In the genomic region with DNA sequence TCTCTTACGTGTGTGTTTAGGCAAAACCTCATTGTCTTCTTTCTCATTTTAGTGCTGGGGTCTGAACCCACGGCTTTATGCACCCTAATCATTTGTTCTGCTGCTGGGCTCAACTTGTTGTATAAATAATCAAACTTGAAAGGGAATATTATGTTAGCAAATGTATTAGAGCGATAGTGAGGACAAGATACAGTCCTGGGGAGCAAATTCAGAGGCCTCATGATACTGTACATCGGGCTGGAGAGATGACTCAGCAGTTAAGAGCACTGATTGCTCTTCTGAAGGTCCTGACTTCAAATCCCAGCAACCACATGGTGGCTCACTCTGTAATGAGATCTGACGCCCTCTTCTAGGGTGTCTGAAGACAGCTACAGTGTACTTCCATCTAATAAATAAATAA, we compare ENCODE assay signal across 19 mouse cellular contexts. TPM values are rescaled to one million over a fixed set of nuclear protein-coding genes. Genes with fewer than 3 reads are reported as not detected.
DNase-seq lines count a peak whose midpoint lies in the region; ATAC-seq and TF ChIP-seq lines count a peak whose summit lies in the region.
"Had no signal": no experiment of that assay in that cellular context is flagged by ENCODE, and none has a peak within 500 bp of the region (broad histone marks: within the 10 kb centered on the region; RNA-seq: fewer than 3 reads in every experiment).

No protein-coding gene starts in this region.

- H3K9ac ChIP-seq in heart, embryonic 11.5 days (ENCODE audit: low read depth, low read length): no peak overlapping the region
- no peak overlapping the region for H3K9ac ChIP-seq in lung, embryonic 14.5 days
- no peak overlapping the region for H3K9ac ChIP-seq in neural tube, embryonic 15.5 days (replicated peaks)
- H3K9ac ChIP-seq: forebrain, postnatal 0 days; heart, embryonic 15.5 days; hindbrain, embryonic 14.5 days; limb, embryonic 13.5 days; liver, postnatal 0 days had no signal

- ATAC-seq in heart, embryonic 11.5 days (replicated peaks; ENCODE audit: insufficient number of reproducible peaks, low FRiP score, low TSS enrichment): no peak
- no peak for ATAC-seq in lung, embryonic 14.5 days (ENCODE audit: insufficient read depth)
- no peak for ATAC-seq in neural tube, embryonic 15.5 days (ENCODE audit: low FRiP score)

- no peak for TF ChIP-seq CTCF in lung, embryonic 14.5 days (IDR thresholded peaks at IDR 0.05; ENCODE audit: low read depth)
- TF ChIP-seq CTCF in brain, embryonic 14.5 days (IDR thresholded peaks at IDR 0.05; ENCODE audit: borderline replicate concordance, extremely low read depth, insufficient read depth, insufficient read length): no peak

- H3K36me3 ChIP-seq in heart, embryonic 11.5 days (ENCODE audit: control insufficient read depth, insufficient read depth, low read length): no peaks in the 10 kb centered on the region
- no peaks in the 10 kb centered on the region for H3K36me3 ChIP-seq in lung, embryonic 14.5 days (ENCODE audit: insufficient read depth)
- no peaks in the 10 kb centered on the region for H3K36me3 ChIP-seq in neural tube, embryonic 15.5 days
- no peaks in the 10 kb centered on the region for H3K36me3 ChIP-seq in limb, embryonic 10.5 days
- H3K36me3 ChIP-seq: heart, embryonic 15.5 days; limb, embryonic 13.5 days had no signal

- WGBS in heart, embryonic 11.5 days (ENCODE audit: insufficient replicate concordance): 53% methylated on average over 5 of the region's 5 CpGs
- 45% methylated on average over 5 of the region's 5 CpGs for WGBS in lung, embryonic 14.5 days
- WGBS in neural tube, embryonic 15.5 days: 59% methylated on average over 5 of the region's 5 CpGs
- WGBS in limb, embryonic 10.5 days: 63% methylated on average over 5 of the region's 5 CpGs

- H3K27ac ChIP-seq in heart, embryonic 11.5 days (ENCODE audit: low read depth, low read length): peak overlapping the region; percentile 10; the same call in 1 of the 2 replicates
- H3K27ac ChIP-seq in lung, embryonic 14.5 days (ENCODE audit: low read depth): peak overlapping the region; percentile 6; the same call in 1 of the 2 replicates
- no peak overlapping the region; the same call in 1 of the 2 replicates for H3K27ac ChIP-seq in neural tube, embryonic 15.5 days (replicated peaks)
- H3K27ac ChIP-seq in limb, embryonic 10.5 days: no peak overlapping the region; the same call in 1 of the 2 replicates
- H3K27ac ChIP-seq: heart, embryonic 15.5 days; hindbrain, embryonic 14.5 days; kidney, postnatal 0 days; limb, embryonic 13.5 days had no signal

- TF ChIP-seq POLR2A in brain, embryonic 14.5 days (IDR thresholded peaks at IDR 0.05; ENCODE audit: borderline replicate concordance, extremely low read depth, insufficient read depth, insufficient read length, poor library complexity, severe bottlenecking): no peak

- no peaks in the 10 kb centered on the region for H3K27me3 ChIP-seq in heart, embryonic 11.5 days (ENCODE audit: control insufficient read depth, insufficient read depth, low read length)
- H3K27me3 ChIP-seq in lung, embryonic 14.5 days (ENCODE audit: insufficient read depth, low read length): no peaks in the 10 kb centered on the region
- no peaks in the 10 kb centered on the region for H3K27me3 ChIP-seq in neural tube, embryonic 15.5 days (replicated peaks)
- no peaks in the 10 kb centered on the region for H3K27me3 ChIP-seq in limb, embryonic 10.5 days (ENCODE audit: low read depth, poor library complexity, severe bottlenecking)
- H3K27me3 ChIP-seq: heart, embryonic 15.5 days; limb, embryonic 13.5 days had no signal

- intact Hi-C loops in heart, postnatal 14 days (cut with DNase I): no loop called here

- H3K4me1 ChIP-seq in heart, embryonic 11.5 days (ENCODE audit: control insufficient read depth, insufficient read depth, low read length): peaks cover 3% of the 10 kb centered on the region; the same call in 1 of the 2 replicates
- peaks cover 7% of the 10 kb centered on the region for H3K4me1 ChIP-seq in lung, embryonic 14.5 days (ENCODE audit: insufficient read depth)
- peaks cover 5% of the 10 kb centered on the region; the same call in 1 of the 2 replicates for H3K4me1 ChIP-seq in neural tube, embryonic 15.5 days
- peaks cover 17% of the 10 kb centered on the region for H3K4me1 ChIP-seq in limb, embryonic 10.5 days

- no peak for DNase-seq in heart, postnatal 14 days
- DNase-seq in lung, embryonic 14.5 days: no peak
- no peak for DNase-seq in lung, adult 18-20 months
- DNase-seq in brain, embryonic 14.5 days (ENCODE audit: low read depth): peak; percentile 7
- no peak for DNase-seq in limb, embryonic 10.5 days (ENCODE audit: low spot score)
- DNase-seq in cerebellum, adult 11-12 months: no peak
- DNase-seq: adrenal gland, adult 2 months; cerebellum, adult 9-10 months; right cerebral cortex, postnatal 25 days; thymus, postnatal 14 days had no signal

- H3K9me3 ChIP-seq in heart, embryonic 11.5 days (replicated peaks; ENCODE audit: control insufficient read depth, low read length): no peaks in the 10 kb centered on the region
- H3K9me3 ChIP-seq in lung, embryonic 14.5 days (ENCODE audit: low read depth, low read length): no peaks in the 10 kb centered on the region
- no peaks in the 10 kb centered on the region for H3K9me3 ChIP-seq in neural tube, embryonic 15.5 days (replicated peaks)
- no peaks in the 10 kb centered on the region for H3K9me3 ChIP-seq in limb, embryonic 10.5 days (replicated peaks)
- H3K9me3 ChIP-seq: heart, embryonic 15.5 days; limb, embryonic 13.5 days had no signal

- no peak overlapping the region for H3K4me2 ChIP-seq in heart, embryonic 11.5 days
- H3K4me2 ChIP-seq in lung, embryonic 14.5 days: no peak overlapping the region
- H3K4me2 ChIP-seq in neural tube, embryonic 15.5 days: peak overlapping the region; percentile 24; the same call in 1 of the 2 replicates
- H3K4me2 ChIP-seq: hindbrain, embryonic 14.5 days; limb, embryonic 13.5 days had no signal

- H3K4me3 ChIP-seq in heart, embryonic 11.5 days (ENCODE audit: low read depth, low read length): no peak overlapping the region
- no peak overlapping the region for H3K4me3 ChIP-seq in lung, embryonic 14.5 days (ENCODE audit: low read depth, low read length)
- no peak overlapping the region for H3K4me3 ChIP-seq in neural tube, embryonic 15.5 days (replicated peaks)
- no peak overlapping the region for H3K4me3 ChIP-seq in limb, embryonic 10.5 days
- H3K4me3 ChIP-seq: erythroblast, embryonic 14.5 days; heart, embryonic 15.5 days; limb, embryonic 13.5 days had no signal

RNA-seq across cellular contexts. Expression of gene Slc44a3, which starts 8.4 kb away (rescaled TPM):
- 0.83 and 1.1 TPM in 2 replicates for polyA plus RNA-seq in heart, embryonic 11.5 days (2014; fragmentation: Nextera tagmentation; extraction: Ambion mirVana)
- total RNA-seq in heart, postnatal 14 days (2021): under 1 TPM; 0.10 to 0.24 TPM
- polyA plus RNA-seq in lung, embryonic 14.5 days (2014; fragmentation: Nextera tagmentation; extraction: Ambion mirVana): 12.0 and 12.2 TPM in 2 replicates
- 0.19 and 0.29 TPM in 2 replicates for polyA plus RNA-seq in brain, embryonic 14.5 days (2012; rRNA removed)
- polyA plus RNA-seq in neural tube, embryonic 15.5 days (2015; fragmentation: Nextera tagmentation; extraction: Ambion mirVana): 1.2 and 2.9 TPM in 2 replicates
- 0.23 and 0.53 TPM in 2 replicates for polyA plus RNA-seq in limb, embryonic 10.5 days (2016; fragmentation: Nextera tagmentation; extraction: Ambion mirVana)
- polyA plus RNA-seq: erythroblast, embryonic 14.5 days had no signal

Comparison
In these comparisons a context has a peak if more than half of its experiments do, and no peak if none do; other contexts are left out.
1. H3K27ac ChIP-seq: peak in heart, embryonic 11.5 days (single experiment) and lung, embryonic 14.5 days (single experiment); none in neural tube, embryonic 15.5 days (single experiment) and limb, embryonic 10.5 days (single experiment).